ENCODE assay signal across 11 mouse cellular contexts in the genomic region with DNA sequence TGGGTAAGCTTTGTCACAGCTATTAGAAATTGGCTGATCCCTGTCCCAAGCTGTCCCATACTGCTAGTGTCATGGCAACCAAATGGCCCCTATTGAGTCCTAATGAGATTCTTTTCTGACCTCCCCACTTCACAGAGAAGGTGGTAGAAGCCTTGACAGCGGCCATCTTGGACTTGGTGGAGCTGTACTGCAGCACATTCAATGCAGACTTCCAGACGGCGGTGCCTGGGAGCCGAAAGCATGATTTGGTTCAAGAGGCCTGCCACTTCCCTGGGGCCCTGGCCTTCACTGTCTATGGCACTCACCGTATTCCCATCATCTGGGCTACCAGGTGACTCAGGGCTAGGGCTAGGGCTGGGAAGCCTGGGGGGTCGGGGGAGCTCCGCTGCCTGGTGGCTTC. TPM values are rescaled to one million over a fixed set of nuclear protein-coding genes. Genes with fewer than 3 reads are reported as not detected.
DNase-seq lines count a peak whose midpoint lies in the region; ATAC-seq and TF ChIP-seq lines count a peak whose summit lies in the region.
"Had no signal": no experiment of that assay in that cellular context is flagged by ENCODE, and none has a peak within 500 bp of the region (broad histone marks: within the 10 kb centered on the region; RNA-seq: fewer than 3 reads in every experiment).

No protein-coding gene starts in this region.

- H3K4me1 ChIP-seq in ES-E14 (ENCODE audit: control insufficient read depth in 2 of 2, insufficient read depth in 2 of 2, low read length in 2 of 2, poor library complexity in 1 of 2): peaks cover 14 to 25% of the 10 kb centered on the region in 2 experiments
- peaks cover 45% of the 10 kb centered on the region for H3K4me1 ChIP-seq in hindbrain, embryonic 13.5 days (replicated peaks)
- H3K4me1 ChIP-seq in midbrain, postnatal 0 days (ENCODE audit: insufficient read depth, low read length): no peaks in the 10 kb centered on the region
- H3K4me1 ChIP-seq in kidney, embryonic 15.5 days: peaks cover 34% of the 10 kb centered on the region

- no peak for DNase-seq in ES-E14 (ENCODE audit: low read depth, low spot score)
- DNase-seq in embryo, embryonic 9.5 days (ENCODE audit: extremely low spot score): peak; percentile 45
- DNase-seq in midbrain, postnatal 0 days (ENCODE audit: low spot score): peak; percentile 83
- DNase-seq in lung, postnatal 25 days (ENCODE audit: low spot score): no peak
- no peak for DNase-seq in layer of hippocampus, adult 9-11 months
- DNase-seq: cerebellum, postnatal 36 days; heart, adult 18-20 months; lung, adult 18-20 months had no signal

- TF ChIP-seq CTCF in midbrain, postnatal 0 days (IDR thresholded peaks at IDR 0.05): no peak

- ATAC-seq in hindbrain, embryonic 13.5 days (ENCODE audit: low FRiP score): peak; percentile 44
- no peak for ATAC-seq in midbrain, postnatal 0 days (ENCODE audit: low FRiP score)
- no peak for ATAC-seq in frontal cortex, adult (ENCODE audit: low TSS enrichment)
- no peak for ATAC-seq in kidney, embryonic 15.5 days (replicated peaks; ENCODE audit: low FRiP score)

- H3K27ac ChIP-seq in ES-E14 (ENCODE audit: insufficient read depth, low read depth, low read length, poor library complexity, severe bottlenecking): peak overlapping the region; percentile 18; the same call in 1 of the 2 replicates
- H3K27ac ChIP-seq in hindbrain, embryonic 13.5 days: peak overlapping the region; percentile 93
- no peak overlapping the region for H3K27ac ChIP-seq in midbrain, postnatal 0 days (ENCODE audit: low read depth, low read length)
- no peak overlapping the region for H3K27ac ChIP-seq in kidney, embryonic 15.5 days

- no peaks in the 10 kb centered on the region for H3K36me3 ChIP-seq in ES-E14 (ENCODE audit: control insufficient read depth, insufficient read depth, low read length, poor library complexity, severe bottlenecking)
- H3K36me3 ChIP-seq in hindbrain, embryonic 13.5 days: peaks cover 73% of the 10 kb centered on the region
- peaks cover 39% of the 10 kb centered on the region for H3K36me3 ChIP-seq in midbrain, postnatal 0 days (ENCODE audit: insufficient read depth, low read length)
- peaks cover 24% of the 10 kb centered on the region for H3K36me3 ChIP-seq in kidney, embryonic 15.5 days

- H3K9ac ChIP-seq in ES-E14 (ENCODE audit: insufficient read depth, low read depth, low read length, poor library complexity, severe bottlenecking): peak overlapping the region; percentile 52; the same call in 1 of the 2 replicates
- peak overlapping the region; percentile 60; the same call in 1 of the 2 replicates for H3K9ac ChIP-seq in hindbrain, embryonic 13.5 days
- no peak overlapping the region for H3K9ac ChIP-seq in midbrain, postnatal 0 days (replicated peaks; ENCODE audit: low read length, poor library complexity, severe bottlenecking)
- H3K9ac ChIP-seq in kidney, embryonic 15.5 days: no peak overlapping the region

- 33% methylated on average over 7 of the region's 7 CpGs for WGBS in hindbrain, embryonic 13.5 days
- 37% methylated on average over 7 of the region's 7 CpGs for WGBS in midbrain, postnatal 0 days
- 91% methylated on average over 7 of the region's 7 CpGs for WGBS in kidney, embryonic 15.5 days

- peak overlapping the region in 1 of 2 experiments; percentile 36; a peak in 1 of 4 replicates for H3K4me3 ChIP-seq in ES-E14 (ENCODE audit: insufficient read depth in 1 of 2, low read depth in 1 of 2, low read length in 2 of 2, poor library complexity in 1 of 2, severe bottlenecking in 1 of 2)
- no peak overlapping the region for H3K4me3 ChIP-seq in hindbrain, embryonic 13.5 days
- H3K4me3 ChIP-seq in midbrain, postnatal 0 days (ENCODE audit: low read depth, low read length): no peak overlapping the region
- H3K4me3 ChIP-seq in kidney, embryonic 15.5 days (replicated peaks): no peak overlapping the region

- H3K27me3 ChIP-seq in hindbrain, embryonic 13.5 days: no peaks in the 10 kb centered on the region
- no peaks in the 10 kb centered on the region for H3K27me3 ChIP-seq in midbrain, postnatal 0 days (ENCODE audit: insufficient read depth, low read length)
- H3K27me3 ChIP-seq in kidney, embryonic 15.5 days: no peaks in the 10 kb centered on the region

- H3K4me2 ChIP-seq in hindbrain, embryonic 13.5 days: no peak overlapping the region
- H3K4me2 ChIP-seq in midbrain, postnatal 0 days (ENCODE audit: low read depth, low read length, poor library complexity, severe bottlenecking): no peak overlapping the region
- no peak overlapping the region for H3K4me2 ChIP-seq in kidney, embryonic 15.5 days

- in situ Hi-C loops in ES-E14 (cut with MboI; ENCODE audit: low sequenced_read_pairs in 2 of 2, unreplicated experiment in 2 of 2): no loop called here

- H3K9me3 ChIP-seq in ES-E14 (ENCODE audit: control insufficient read depth, insufficient read depth, low read depth, low read length): no peaks in the 10 kb centered on the region
- no peaks in the 10 kb centered on the region for H3K9me3 ChIP-seq in hindbrain, embryonic 13.5 days
- no peaks in the 10 kb centered on the region for H3K9me3 ChIP-seq in midbrain, postnatal 0 days (ENCODE audit: low read length)
- H3K9me3 ChIP-seq in kidney, embryonic 15.5 days (replicated peaks): no peaks in the 10 kb centered on the region

TF ChIP-seq in ES-E14, 5 proteins besides CTCF, POLR2A, EP300 and RAD21:
- TF ChIP-seq HCFC1 (IDR thresholded peaks at IDR 0.05; ENCODE audit: borderline replicate concordance, insufficient read depth, low read length) (no peak), CHD2 (IDR thresholded peaks at IDR 0.05; ENCODE audit: low read depth, low read length) (no peak), ZC3H11A (IDR thresholded peaks at IDR 0.05; ENCODE audit: borderline replicate concordance, low read depth, low read length) (no peak), ZNF384 (IDR thresholded peaks at IDR 0.05; ENCODE audit: low read depth, low read length) (no peak), MAFK (IDR thresholded peaks at IDR 0.05; ENCODE audit: insufficient read depth, low read depth, low read length) (no peak)
TF ChIP-seq in ES-E14: peak in this region for 0.

RNA-seq across cellular contexts. Expression of a gene that starts 34.0 kb away (rescaled TPM):
- 3.1 and 4.7 TPM in 2 replicates for total RNA-seq in ES-E14 (2012; rRNA removed)
- polyA plus RNA-seq in hindbrain, embryonic 13.5 days (2015; fragmentation: Nextera tagmentation; extraction: Ambion mirVana): 14.6 and 15.3 TPM in 2 replicates
- 21.3 and 28.5 TPM in 2 replicates for total RNA-seq in midbrain, postnatal 0 days (2014; rRNA removed)
- 8.4 and 9.2 TPM in 2 replicates for polyA plus RNA-seq in midbrain, postnatal 0 days (2015; fragmentation: Nextera tagmentation; extraction: Ambion mirVana)
- 6.1 and 6.3 TPM in 2 replicates for polyA plus RNA-seq in kidney, embryonic 15.5 days (2015; fragmentation: Nextera tagmentation; extraction: Ambion mirVana)

RNA-seq across cellular contexts. Expression of a gene that starts 49.1 kb away (rescaled TPM):
- 136 and 254 TPM in 2 replicates for total RNA-seq in ES-E14 (2012; rRNA removed)
- polyA plus RNA-seq in hindbrain, embryonic 13.5 days (2015; fragmentation: Nextera tagmentation; extraction: Ambion mirVana): 41.5 and 48.0 TPM in 2 replicates
- 54.4 and 84.5 TPM in 2 replicates for total RNA-seq in midbrain, postnatal 0 days (2014; rRNA removed)
- polyA plus RNA-seq in midbrain, postnatal 0 days (2015; fragmentation: Nextera tagmentation; extraction: Ambion mirVana): 28.2 and 28.9 TPM in 2 replicates
- 32.4 and 32.6 TPM in 2 replicates for polyA plus RNA-seq in kidney, embryonic 15.5 days (2015; fragmentation: Nextera tagmentation; extraction: Ambion mirVana)

RNA-seq across cellular contexts. Expression of a gene that starts 51.4 kb away (rescaled TPM):
- 97.0 and 121 TPM in 2 replicates for total RNA-seq in ES-E14 (2012; rRNA removed)
- polyA plus RNA-seq in hindbrain, embryonic 13.5 days (2015; fragmentation: Nextera tagmentation; extraction: Ambion mirVana): 29.2 TPM in 2 replicates
- total RNA-seq in midbrain, postnatal 0 days (2014; rRNA removed): 42.3 and 45.3 TPM in 2 replicates
- polyA plus RNA-seq in midbrain, postnatal 0 days (2015; fragmentation: Nextera tagmentation; extraction: Ambion mirVana): 16.9 and 17.5 TPM in 2 replicates
- 42.1 and 42.2 TPM in 2 replicates for polyA plus RNA-seq in kidney, embryonic 15.5 days (2015; fragmentation: Nextera tagmentation; extraction: Ambion mirVana)

Comparison
In these comparisons a context has a peak if more than half of its experiments do, and no peak if none do; other contexts are left out.
1. DNase-seq: peak in embryo, embryonic 9.5 days (single experiment) and midbrain, postnatal 0 days (single experiment); none in ES-E14 (single experiment), lung, postnatal 25 days (single experiment) and layer of hippocampus, adult 9-11 months (single experiment).
2. H3K27ac ChIP-seq: peak in ES-E14 (single experiment) and hindbrain, embryonic 13.5 days (single experiment); none in midbrain, postnatal 0 days (single experiment) and kidney, embryonic 15.5 days (single experiment).
3. H3K9ac ChIP-seq: peak in ES-E14 (single experiment) and hindbrain, embryonic 13.5 days (single experiment); none in midbrain, postnatal 0 days (single experiment) and kidney, embryonic 15.5 days (single experiment).